Mouse (Mus musculus) lung, embryonic 15.5 days (tissue): ENCODE measurements around the gene Duox1. TPM values are rescaled to one million over a fixed set of nuclear protein-coding genes. Genes with fewer than 3 reads are reported as not detected.

Experiments
- ATAC-seq: fragments of 200-750 bp; cut with Nextera tagmentation; 2 replicates; pipeline ENCODE4 v1.8.0; 2017; ENCODE audit warnings: moderate number of reproducible peaks, borderline replicate concordance; ENCODE audit not compliant: low FRiP score, low TSS enrichment; ENCODE audit errors: extremely low read depth
- H3K27ac ChIP-seq: fragments of 300-500 bp; sonication (generic); 2 replicates; pipeline ENCODE4 v1.5.1; 2015; ENCODE audit warnings: moderate library complexity, mild to moderate bottlenecking, inconsistent platforms
- H3K27me3 ChIP-seq: fragments of 300-500 bp; sonication (generic); 2 replicates; pipeline ENCODE4 v1.6.1; 2015; ENCODE audit warnings: inconsistent platforms
- H3K36me3 ChIP-seq: fragments of 300-500 bp; sonication (generic); 2 replicates; pipeline ENCODE4 v1.6.1; 2015; ENCODE audit warnings: inconsistent platforms
- H3K4me1 ChIP-seq: fragments of 300-500 bp; sonication (generic); 2 replicates; pipeline ENCODE4 v1.6.1; 2015; ENCODE audit warnings: inconsistent platforms
- H3K4me2 ChIP-seq: fragments of 300-500 bp; sonication (generic); 2 replicates; pipeline ENCODE4 v1.6.1; 2015; ENCODE audit warnings: inconsistent platforms, mild to moderate bottlenecking, moderate library complexity
- H3K4me3 ChIP-seq: fragments of 300-500 bp; sonication (generic); 2 replicates; pipeline ENCODE4 v1.5.1; 2015; ENCODE audit warnings: mild to moderate bottlenecking, inconsistent platforms
- H3K9ac ChIP-seq: fragments of 300-500 bp; sonication (generic); 2 replicates; pipeline ENCODE4 v1.6.1; 2015; ENCODE audit warnings: inconsistent platforms
- H3K9me3 ChIP-seq: fragments of 300-500 bp; sonication (generic); 2 replicates; pipeline ENCODE4 v1.6.1; 2016; ENCODE audit warnings: inconsistent platforms
- WGBS: fragments of 180-500 bp; shearing (Covaris S2); methylation state at CpG from one replicate; pipeline ENCODE4 v1.1.7; 2015; 5-methylcytosine and 5-hydroxymethylcytosine counted together
- polyA plus RNA-seq: library from polyadenylated mRNA; unstranded; fragments of >200 nt; fragmentation: Nextera tagmentation; extraction: Ambion mirVana; gene quantifications from 2 replicates; pipeline ENCODE4 v1.2.1, GENCODE M21; 2015

Gene Duox1
- polyA plus RNA-seq, 1 experiment from 2014 or later, result 0.10 TPM

DNA sequence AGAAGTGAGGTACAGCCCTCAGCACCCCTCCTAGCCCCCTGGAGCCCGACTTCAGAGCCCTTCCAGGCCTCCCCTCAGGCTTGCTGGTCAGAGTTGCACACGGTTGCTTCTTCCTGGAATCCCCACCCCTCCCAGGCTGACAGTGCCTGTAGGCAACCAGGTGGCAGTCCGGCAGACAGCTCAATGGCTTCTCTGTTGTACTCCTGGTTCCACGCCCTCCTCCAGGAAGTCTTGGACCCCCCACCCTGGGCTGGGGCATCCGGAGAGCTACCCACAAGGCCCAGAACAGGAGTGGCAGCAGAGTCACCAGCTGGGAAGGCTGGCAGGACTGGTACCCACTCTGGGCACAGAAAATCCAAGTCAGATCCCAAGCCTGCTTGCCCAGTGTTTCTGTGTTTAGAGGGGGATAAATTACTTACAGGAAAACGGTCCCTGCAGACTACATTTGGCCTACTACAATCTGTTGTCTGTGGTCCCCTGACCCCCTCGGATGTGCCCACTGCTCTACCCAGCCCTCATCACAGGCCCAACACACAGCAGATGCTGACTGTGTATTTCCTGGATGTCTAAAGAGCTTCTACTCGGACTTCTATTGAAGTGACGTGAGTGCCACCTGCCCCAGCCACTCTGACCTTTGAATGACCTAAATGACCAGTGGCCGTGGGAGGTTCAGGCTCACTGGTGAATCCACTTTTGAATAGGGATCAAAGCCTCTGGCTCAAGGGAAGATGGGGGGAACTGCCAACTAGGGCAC, 46.6 kb downstream of the Duox1 start:
- no peak overlapping the region for H3K4me3 ChIP-seq
- H3K36me3 ChIP-seq, result peaks cover 12% of the 10 kb centered on the region
- H3K4me1 ChIP-seq, result peaks cover 8% of the 10 kb centered on the region
- H3K9ac ChIP-seq, result no peak overlapping the region
- no peaks in the 10 kb centered on the region for H3K27me3 ChIP-seq
- ATAC-seq, result no peak
- H3K27ac ChIP-seq, result no peak overlapping the region
- no peaks in the 10 kb centered on the region for H3K9me3 ChIP-seq
- WGBS, result 66% methylated on average over 10 of the region's 10 CpGs
- no peak overlapping the region for H3K4me2 ChIP-seq

GRCm38 (mm10) chr2:122362622-122363523, 47.4 kb downstream of the Duox1 start:
- 85% methylated on average over 13 of the region's 13 CpGs for WGBS
- no peaks in the 10 kb centered on the region for H3K27me3 ChIP-seq
- no peak for ATAC-seq
- H3K9me3 ChIP-seq, result no peaks in the 10 kb centered on the region
- H3K36me3 ChIP-seq, result peaks cover 10% of the 10 kb centered on the region; the same call in 1 of the 2 replicates
- H3K4me2 ChIP-seq, result no peak overlapping the region
- no peak overlapping the region for H3K4me3 ChIP-seq
- no peak overlapping the region for H3K27ac ChIP-seq
- H3K4me1 ChIP-seq, result peaks cover 15% of the 10 kb centered on the region
- H3K9ac ChIP-seq, result no peak overlapping the region

DNA sequence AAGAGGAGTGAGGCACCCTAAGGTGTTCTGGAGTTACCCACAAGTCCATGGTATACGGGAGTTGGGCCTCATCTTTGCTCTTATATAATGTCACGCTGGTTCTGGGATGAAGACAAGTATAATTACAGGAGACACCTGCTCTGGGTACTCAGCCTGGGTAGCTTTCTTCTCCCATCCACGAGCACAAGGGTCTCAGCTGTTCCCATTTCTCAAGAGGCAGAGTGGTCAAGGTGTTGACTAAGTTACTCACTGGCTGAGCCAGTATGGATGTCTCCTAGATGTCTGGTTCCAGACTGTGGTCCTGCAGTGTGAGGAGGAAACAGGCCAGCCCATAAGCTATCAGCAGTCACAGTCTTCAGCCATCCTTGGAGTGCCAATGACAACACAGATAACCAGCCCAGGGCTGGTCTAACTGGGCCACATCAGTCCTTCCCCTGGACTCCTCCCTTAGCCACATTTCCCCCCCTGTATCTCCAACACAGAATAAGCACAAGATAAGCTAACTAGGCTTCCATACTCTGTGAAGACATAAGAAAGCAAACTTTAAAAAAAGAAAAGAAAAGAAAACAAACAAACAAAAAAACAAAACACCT, 49.0 kb downstream of the Duox1 start:
- no peak for ATAC-seq
- no peaks in the 10 kb centered on the region for H3K9me3 ChIP-seq
- peaks cover 15% of the 10 kb centered on the region for H3K4me1 ChIP-seq
- H3K27ac ChIP-seq, result no peak overlapping the region
- no peak overlapping the region for H3K4me3 ChIP-seq
- no peak overlapping the region for H3K9ac ChIP-seq
- 80% methylated on average over 3 of the region's 3 CpGs for WGBS
- no peaks in the 10 kb centered on the region for H3K27me3 ChIP-seq
- H3K4me2 ChIP-seq, result no peak overlapping the region
- H3K36me3 ChIP-seq, result peaks cover 10% of the 10 kb centered on the region; the same call in 1 of the 2 replicates

GRCm38 (mm10) chr2:122365244-122365866, 49.9 kb downstream of the Duox1 start:
- no peak overlapping the region for H3K9ac ChIP-seq
- 0 out of 2 replicates have a peak, but pooled peaks cover 4% of the 10 kb centered on the region for H3K27me3 ChIP-seq
- peaks cover 10% of the 10 kb centered on the region; the same call in 1 of the 2 replicates for H3K36me3 ChIP-seq
- H3K4me1 ChIP-seq, result peaks cover 15% of the 10 kb centered on the region
- ATAC-seq, result no peak
- H3K4me3 ChIP-seq, result no peak overlapping the region
- no peak overlapping the region for H3K4me2 ChIP-seq
- 83% methylated on average over 10 of the region's 10 CpGs for WGBS
- H3K9me3 ChIP-seq, result no peaks in the 10 kb centered on the region
- H3K27ac ChIP-seq, result no peak overlapping the region

DNA sequence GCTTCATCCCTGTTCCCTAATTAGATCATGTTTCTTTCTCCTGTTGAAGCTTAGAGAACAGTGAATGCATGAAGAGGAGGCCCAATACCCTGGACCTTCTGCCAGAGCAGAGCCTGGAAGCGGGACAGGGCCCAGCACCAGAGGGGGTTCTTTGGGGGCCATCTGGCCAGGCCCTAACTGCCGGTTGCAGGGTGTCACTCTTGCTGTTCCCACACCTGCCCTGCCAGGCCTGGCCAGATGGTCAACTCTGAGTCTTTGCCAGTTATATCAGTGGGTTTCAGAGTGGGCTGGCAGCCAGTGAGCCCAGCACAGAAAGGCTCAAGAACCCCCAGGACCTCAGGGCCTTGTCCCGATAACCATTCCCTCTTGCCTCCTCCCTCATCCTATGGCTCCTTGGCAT, 50.6 kb downstream of the Duox1 start:
- Histone ChIP-seq H3K4me3 (no peak overlapping the region), H3K4me2 (no peak overlapping the region), H3K4me1 (peaks cover 15% of the 10 kb centered on the region), H3K27me3 (0 out of 2 replicates have a peak, but pooled peaks cover 4% of the 10 kb centered on the region), H3K9ac (no peak overlapping the region), H3K36me3 (peaks cover 10% of the 10 kb centered on the region; the same call in 1 of the 2 replicates), H3K27ac (no peak overlapping the region), H3K9me3 (no peaks in the 10 kb centered on the region)
- no peak for ATAC-seq
- WGBS, result 86% methylated on average over 3 of the region's 3 CpGs

GRCm38 (mm10) chr2:122366706-122367105, 51.2 kb downstream of the Duox1 start:
- Histone ChIP-seq H3K9me3 (no peaks in the 10 kb centered on the region), H3K27ac (no peak overlapping the region), H3K9ac (no peak overlapping the region), H3K27me3 (0 out of 2 replicates have a peak, but pooled peaks cover 4% of the 10 kb centered on the region), H3K4me2 (peak overlapping the region; percentile 92), H3K4me1 (peaks cover 15% of the 10 kb centered on the region), H3K4me3 (peak overlapping the region; percentile 91; the same call in 1 of the 2 replicates), H3K36me3 (peaks cover 10% of the 10 kb centered on the region; the same call in 1 of the 2 replicates)
- ATAC-seq, result no peak
- WGBS, result 19% methylated on average over 5 of the region's 5 CpGs

GRCm38 (mm10) chr2:122367181-122367580, 51.7 kb downstream of the Duox1 start:
- Histone ChIP-seq H3K4me2 (peak overlapping the region; percentile 92), H3K4me1 (peaks cover 15% of the 10 kb centered on the region), H3K27me3 (0 out of 2 replicates have a peak, but pooled peaks cover 4% of the 10 kb centered on the region), H3K27ac (no peak overlapping the region), H3K36me3 (peaks cover 10% of the 10 kb centered on the region; the same call in 1 of the 2 replicates), H3K9ac (peak overlapping the region; percentile 92; the same call in 1 of the 2 replicates), H3K9me3 (no peaks in the 10 kb centered on the region), H3K4me3 (peak overlapping the region; percentile 91)
- 26% methylated on average over 4 of the region's 4 CpGs for WGBS
- ATAC-seq, result no peak

GRCm38 (mm10) chr2:122367701-122368080, 52.2 kb downstream of the Duox1 start:
- no peak for ATAC-seq
- Histone ChIP-seq H3K4me1 (peaks cover 15% of the 10 kb centered on the region), H3K9me3 (no peaks in the 10 kb centered on the region), H3K36me3 (peaks cover 8% of the 10 kb centered on the region; the same call in 1 of the 2 replicates), H3K9ac (peak overlapping the region; percentile 92), H3K4me3 (peak overlapping the region; percentile 91), H3K27me3 (0 out of 2 replicates have a peak, but pooled peaks cover 4% of the 10 kb centered on the region), H3K27ac (no peak overlapping the region), H3K4me2 (peak overlapping the region; percentile 92)
- 15% methylated on average over 4 of the region's 4 CpGs for WGBS

DNA sequence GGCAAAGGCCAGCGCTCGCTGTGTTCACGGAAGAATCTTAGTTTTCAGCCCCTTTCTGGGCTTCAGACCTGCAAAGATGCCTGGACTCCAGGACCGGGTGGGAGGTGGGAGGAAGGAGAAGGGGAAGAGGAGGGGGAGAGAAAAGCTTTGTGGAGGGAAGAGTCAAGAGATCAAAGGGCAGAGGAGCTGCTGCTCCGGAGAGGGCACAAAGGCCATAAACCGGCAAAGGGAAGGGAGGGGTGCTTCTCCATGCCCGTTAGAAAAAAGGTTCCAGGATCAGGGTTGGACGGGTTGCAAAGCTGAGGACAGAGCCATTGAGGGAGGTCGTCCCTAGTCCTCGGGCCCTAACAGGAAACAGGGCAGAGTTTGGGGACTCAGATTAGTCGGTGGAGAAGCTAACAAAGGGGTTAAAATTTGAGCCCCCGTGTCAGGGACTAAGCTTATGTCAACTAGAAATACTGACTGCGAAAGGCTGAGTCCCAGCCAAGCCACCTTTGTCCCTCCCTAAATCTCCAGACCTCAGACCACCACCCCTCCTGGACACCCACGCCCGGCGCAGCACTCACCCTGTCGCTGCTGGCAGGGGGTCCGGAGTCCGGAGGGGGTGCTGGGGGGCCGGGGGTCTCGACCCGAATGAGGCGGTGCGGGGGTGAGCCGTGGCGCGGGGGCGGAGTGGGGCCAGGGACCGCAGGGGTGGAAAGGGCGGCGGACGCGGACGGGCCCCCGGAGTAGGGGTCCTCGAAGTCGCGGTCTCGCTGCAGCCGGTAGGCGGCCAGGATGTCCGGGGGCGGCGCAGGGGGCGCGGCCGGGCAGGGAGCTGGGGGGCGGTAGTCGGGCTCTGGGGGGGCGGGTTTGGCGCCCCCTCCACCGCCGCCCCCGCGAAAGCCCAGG, 52.9 kb downstream of the Duox1 start:
- Histone ChIP-seq H3K4me2 (peak overlapping the region; percentile 92), H3K9ac (peak overlapping the region; percentile 92), H3K36me3 (0 out of 2 replicates have a peak, but pooled peaks cover 3% of the 10 kb centered on the region), H3K27me3 (0 out of 2 replicates have a peak, but pooled peaks cover 4% of the 10 kb centered on the region), H3K9me3 (no peaks in the 10 kb centered on the region), H3K27ac (peak overlapping the region; percentile 48; the same call in 1 of the 2 replicates), H3K4me3 (peak overlapping the region; percentile 91), H3K4me1 (peaks cover 15% of the 10 kb centered on the region)
- ATAC-seq, result peak; percentile 73
- under 1% methylated on average over 28 of the region's 55 CpGs for WGBS

GRCm38 (mm10) chr2:122368995-122369739, 53.7 kb downstream of the Duox1 start, which contains the start of gene Shf:
Gene Shf (minus strand): TSS chr2:122369162.
- WGBS, result 2% methylated on average over 35 of the region's 54 CpGs
- H3K4me1 ChIP-seq, result peaks cover 15% of the 10 kb centered on the region
- 0 out of 2 replicates have a peak, but pooled peaks cover 4% of the 10 kb centered on the region for H3K27me3 ChIP-seq
- H3K36me3 ChIP-seq, result no peaks in the 10 kb centered on the region
- peak within 1 kb of the TSS; percentile 91 for H3K4me3 ChIP-seq
- H3K4me2 ChIP-seq, result peak within 1 kb of the TSS; percentile 92
- peak within 1 kb of the TSS; percentile 48; the same call in 1 of the 2 replicates for H3K27ac ChIP-seq
- peak within 1 kb of the TSS; percentile 92 for H3K9ac ChIP-seq
- no peaks in the 10 kb centered on the region for H3K9me3 ChIP-seq
- peak; percentile 95 for ATAC-seq
